Mouse (Mus musculus): ENCODE measurements around the gene Spon1. TPM values are rescaled to one million over a fixed set of nuclear protein-coding genes. Genes with fewer than 3 reads are reported as not detected.

Spon1 gene
- polyA plus RNA-seq, 1 experiment: 0.65 TPM

GRCm38 (mm10) chr7:113880021-113880420 lies 114.2 kb downstream of the Spon1 start:
- no peak for TF ChIP-seq POLR2A (IDR thresholded peaks at IDR 0.05; ENCODE audit: borderline replicate concordance, control insufficient read depth, low read depth, low read length)
- Histone ChIP-seq H3K4me3 (replicated peaks; ENCODE audit: control insufficient read depth, low read depth, low read length) (no peak overlapping the region), H3K4me1 (ENCODE audit: control insufficient read depth, insufficient read depth, low read length) (no peaks in the 10 kb centered on the region; the same call in 1 of the 2 replicates), H3K27ac (ENCODE audit: control insufficient read depth, insufficient read depth, low read depth, low read length, poor library complexity) (no peak overlapping the region)
- 84% methylated on average over 3 of the region's 3 CpGs for WGBS

GRCm38 (mm10) chr7:113890782-113891181 lies 125.0 kb downstream of the Spon1 start:
- no peaks in the 10 kb centered on the region for H3K4me1 ChIP-seq (ENCODE audit: control insufficient read depth, insufficient read depth, low read length)
- no peak overlapping the region for H3K4me3 ChIP-seq (replicated peaks; ENCODE audit: control insufficient read depth, low read depth, low read length)
- TF ChIP-seq POLR2A (IDR thresholded peaks at IDR 0.05; ENCODE audit: borderline replicate concordance, control insufficient read depth, low read depth, low read length): no peak
- TF ChIP-seq CTCF (IDR thresholded peaks at IDR 0.05; ENCODE audit: control insufficient read depth, insufficient read depth, low read length): no peak
- no peak overlapping the region for H3K27ac ChIP-seq (ENCODE audit: control insufficient read depth, insufficient read depth, low read depth, low read length, poor library complexity)
- 86% methylated on average over 2 of the region's 2 CpGs for WGBS

GRCm38 (mm10) chr7:113891491-113891890 lies 125.7 kb downstream of the Spon1 start:
- WGBS: 78% methylated on average over 6 of the region's 6 CpGs

GRCm38 (mm10) chr7:113893944-113894662 lies 128.3 kb downstream of the Spon1 start:
- TF ChIP-seq CTCF (IDR thresholded peaks at IDR 0.05; ENCODE audit: control insufficient read depth, insufficient read depth, low read length): no peak
- TF ChIP-seq POLR2A (IDR thresholded peaks at IDR 0.05; ENCODE audit: borderline replicate concordance, control insufficient read depth, low read depth, low read length): no peak
- WGBS: 80% methylated on average over 7 of the region's 7 CpGs
- no peaks in the 10 kb centered on the region for H3K4me1 ChIP-seq (ENCODE audit: control insufficient read depth, insufficient read depth, low read length)

More at GRCm38 (mm10) chr7:113891491-113891890, 125.7 kb downstream of the Spon1 start:
- H3K27ac ChIP-seq (ENCODE audit: control insufficient read depth, insufficient read depth, low read depth, low read length, poor library complexity): no peak overlapping the region
- TF ChIP-seq CTCF (IDR thresholded peaks at IDR 0.05; ENCODE audit: control insufficient read depth, insufficient read depth, low read length): no peak
- TF ChIP-seq POLR2A (IDR thresholded peaks at IDR 0.05; ENCODE audit: borderline replicate concordance, control insufficient read depth, low read depth, low read length): no peak
- H3K4me3 ChIP-seq (replicated peaks; ENCODE audit: control insufficient read depth, low read depth, low read length): no peak overlapping the region
- H3K4me1 ChIP-seq (ENCODE audit: control insufficient read depth, insufficient read depth, low read length): no peaks in the 10 kb centered on the region

GRCm38 (mm10) chr7:113895266-113895665 lies 129.5 kb downstream of the Spon1 start:
- no peaks in the 10 kb centered on the region for H3K4me1 ChIP-seq (ENCODE audit: control insufficient read depth, insufficient read depth, low read length)
- WGBS: 77% methylated on average over 5 of the region's 5 CpGs
- TF ChIP-seq CTCF (IDR thresholded peaks at IDR 0.05; ENCODE audit: control insufficient read depth, insufficient read depth, low read length) (no peak), POLR2A (IDR thresholded peaks at IDR 0.05; ENCODE audit: borderline replicate concordance, control insufficient read depth, low read depth, low read length) (no peak)

More at GRCm38 (mm10) chr7:113893944-113894662, 128.3 kb downstream of the Spon1 start:
- H3K4me3 ChIP-seq (replicated peaks; ENCODE audit: control insufficient read depth, low read depth, low read length): no peak overlapping the region
- no peak overlapping the region for H3K27ac ChIP-seq (ENCODE audit: control insufficient read depth, insufficient read depth, low read depth, low read length, poor library complexity)

GRCm38 (mm10) chr7:113898388-113898787 lies 132.6 kb downstream of the Spon1 start:
- H3K4me1 ChIP-seq (ENCODE audit: control insufficient read depth, insufficient read depth, low read length): no peaks in the 10 kb centered on the region
- no peak overlapping the region for H3K4me3 ChIP-seq (replicated peaks; ENCODE audit: control insufficient read depth, low read depth, low read length)
- TF ChIP-seq CTCF (IDR thresholded peaks at IDR 0.05; ENCODE audit: control insufficient read depth, insufficient read depth, low read length) (no peak), POLR2A (IDR thresholded peaks at IDR 0.05; ENCODE audit: borderline replicate concordance, control insufficient read depth, low read depth, low read length) (no peak)
- H3K27ac ChIP-seq (ENCODE audit: control insufficient read depth, insufficient read depth, low read depth, low read length, poor library complexity): no peak overlapping the region

More at GRCm38 (mm10) chr7:113895266-113895665, 129.5 kb downstream of the Spon1 start:
- no peak overlapping the region for H3K27ac ChIP-seq (ENCODE audit: control insufficient read depth, insufficient read depth, low read depth, low read length, poor library complexity)
- H3K4me3 ChIP-seq (replicated peaks; ENCODE audit: control insufficient read depth, low read depth, low read length): no peak overlapping the region

DNA sequence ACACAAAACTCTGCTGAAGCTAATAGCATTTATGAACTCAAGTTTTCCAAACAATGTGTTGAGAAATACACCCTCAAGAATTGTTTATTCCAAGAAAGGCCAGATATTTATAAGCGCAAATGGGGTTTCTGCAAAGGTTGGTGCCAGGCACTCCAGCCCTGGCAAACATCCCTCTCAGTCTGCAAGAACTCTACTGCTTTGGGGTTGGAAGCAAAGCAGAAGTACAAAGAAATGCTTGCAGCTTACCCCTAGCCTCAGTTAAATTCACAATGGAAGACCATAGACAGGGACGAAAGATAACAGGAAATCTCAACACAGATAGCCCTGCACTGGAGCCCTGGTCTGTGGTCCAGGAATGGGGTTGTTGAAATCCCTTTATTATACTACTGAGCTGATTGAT lies 135.7 kb downstream of the Spon1 start:
- 82% methylated on average over 2 of the region's 2 CpGs for WGBS
- TF ChIP-seq POLR2A (IDR thresholded peaks at IDR 0.05; ENCODE audit: borderline replicate concordance, control insufficient read depth, low read depth, low read length) (no peak), CTCF (IDR thresholded peaks at IDR 0.05; ENCODE audit: control insufficient read depth, insufficient read depth, low read length) (no peak)
- Histone ChIP-seq H3K4me1 (ENCODE audit: control insufficient read depth, insufficient read depth, low read length) (no peaks in the 10 kb centered on the region), H3K27ac (ENCODE audit: control insufficient read depth, insufficient read depth, low read depth, low read length, poor library complexity) (no peak overlapping the region), H3K4me3 (replicated peaks; ENCODE audit: control insufficient read depth, low read depth, low read length) (no peak overlapping the region)

DNA sequence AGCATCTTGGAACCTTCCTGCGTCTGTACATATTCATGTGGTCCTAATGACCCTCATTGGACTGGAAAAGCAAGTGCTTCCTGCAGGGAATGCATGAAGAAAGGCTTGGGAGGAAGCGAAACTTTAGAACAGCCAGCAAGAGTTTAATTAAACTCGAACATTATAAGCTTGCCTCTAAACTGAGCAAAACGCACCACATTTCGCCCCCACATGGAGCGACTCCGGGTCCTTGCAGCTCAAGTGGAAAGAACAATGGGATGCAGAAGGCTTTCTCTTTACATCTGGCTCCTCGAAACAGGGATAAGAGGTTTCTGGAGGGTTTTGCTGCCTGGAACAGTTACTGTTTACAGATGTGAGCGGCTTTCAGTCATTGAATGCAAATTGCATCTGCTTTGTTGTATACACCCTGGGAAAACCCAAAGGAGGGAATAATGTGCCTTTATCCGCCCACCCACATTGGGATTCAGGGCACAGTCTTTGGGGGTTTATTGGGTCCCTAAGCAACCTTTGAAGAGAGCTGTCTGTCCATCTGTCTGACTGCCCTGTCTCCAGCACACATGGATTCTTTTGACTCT lies 136.2 kb downstream of the Spon1 start:
- WGBS: 71% methylated on average over 10 of the region's 10 CpGs
- Histone ChIP-seq H3K4me3 (replicated peaks; ENCODE audit: control insufficient read depth, low read depth, low read length) (no peak overlapping the region), H3K4me1 (ENCODE audit: control insufficient read depth, insufficient read depth, low read length) (no peaks in the 10 kb centered on the region), H3K27ac (ENCODE audit: control insufficient read depth, insufficient read depth, low read depth, low read length, poor library complexity) (no peak overlapping the region)
- TF ChIP-seq CTCF (IDR thresholded peaks at IDR 0.05; ENCODE audit: control insufficient read depth, insufficient read depth, low read length) (no peak), POLR2A (IDR thresholded peaks at IDR 0.05; ENCODE audit: borderline replicate concordance, control insufficient read depth, low read depth, low read length) (no peak)
